Mouse (Mus musculus) heart, embryonic 10.5 days (tissue): ENCODE measurements at regions not wholly inside any gene's neighbourhood (a gene's known extent, or its start where the extent isn't known, plus 50 kb on each side); places are given as distances from the start of the nearest gene placed in this dataset.

Experiments used
- DNase-seq: peaks from one replicate; pipeline ENCODE4 v3.0.0-alpha.2; 2017; ENCODE audit warnings: low spot score
- H3K27ac ChIP-seq: fragments of 300-500 bp; sonication (generic); 2 replicates; pipeline ENCODE4 v1.5.1; 2016; ENCODE audit warnings: mild to moderate bottlenecking
- H3K27me3 ChIP-seq: fragments of 300-500 bp; sonication (generic); 2 replicates; pipeline ENCODE4 v1.6.1; 2016; ENCODE audit warnings: mild to moderate bottlenecking; ENCODE audit not compliant: poor library complexity, insufficient read depth, severe bottlenecking
- H3K36me3 ChIP-seq: fragments of 300-500 bp; sonication (generic); 2 replicates; pipeline ENCODE4 v1.6.1; 2016; ENCODE audit warnings: mild to moderate bottlenecking, moderate library complexity
- H3K4me1 ChIP-seq: fragments of 300-500 bp; sonication (generic); 2 replicates; pipeline ENCODE4 v1.6.1; 2016; ENCODE audit warnings: mild to moderate bottlenecking
- H3K4me3 ChIP-seq: fragments of 300-500 bp; sonication (generic); 2 replicates; pipeline ENCODE4 v1.5.1; 2016; ENCODE audit warnings: mild to moderate bottlenecking, moderate library complexity
- H3K9me3 ChIP-seq: fragments of 300-500 bp; sonication (generic); 2 replicates; pipeline ENCODE4 v1.6.1; 2016; ENCODE audit warnings: mild to moderate bottlenecking, moderate library complexity
- WGBS: fragments of 180-500 bp; shearing (Covaris S2); methylation state at CpG from one replicate; pipeline ENCODE4 v1.1.7; 2016; 5-methylcytosine and 5-hydroxymethylcytosine counted together

- H3K27me3 ChIP-seq, result no peaks in the 10 kb centered on the region
- no peak for DNase-seq
- WGBS, result 76% methylated on average over 2 of the region's 2 CpGs
Observed at GRCm38 (mm10) chr2:114454901-114455300, 199.9 kb downstream of the Dph6 start.

GRCm38 (mm10) chr2:114450185-114450584 is 204.6 kb downstream of the Dph6 start:
- Histone ChIP-seq H3K36me3 (no peaks in the 10 kb centered on the region), H3K27ac (no peak overlapping the region), H3K4me1 (no peaks in the 10 kb centered on the region), H3K4me3 (no peak overlapping the region), H3K27me3 (no peaks in the 10 kb centered on the region), H3K9me3 (no peaks in the 10 kb centered on the region)
- no peak for DNase-seq
- WGBS, result 79% methylated on average over 1 of the region's 1 CpGs

More at GRCm38 (mm10) chr2:114454901-114455300, 199.9 kb downstream of the Dph6 start:
- Histone ChIP-seq H3K36me3 (no peaks in the 10 kb centered on the region), H3K9me3 (no peaks in the 10 kb centered on the region), H3K27ac (no peak overlapping the region), H3K4me3 (no peak overlapping the region), H3K4me1 (no peaks in the 10 kb centered on the region)

- H3K27ac ChIP-seq, result no peak overlapping the region
- H3K4me1 ChIP-seq, result no peaks in the 10 kb centered on the region
- DNase-seq, result no peak
- H3K36me3 ChIP-seq, result no peaks in the 10 kb centered on the region
- WGBS, result 87% methylated on average over 2 of the region's 2 CpGs
- H3K9me3 ChIP-seq, result no peaks in the 10 kb centered on the region
- no peak overlapping the region for H3K4me3 ChIP-seq
- H3K27me3 ChIP-seq, result no peaks in the 10 kb centered on the region
Observed at GRCm38 (mm10) chr2:114443801-114444200, 211.0 kb downstream of the Dph6 start.

DNA sequence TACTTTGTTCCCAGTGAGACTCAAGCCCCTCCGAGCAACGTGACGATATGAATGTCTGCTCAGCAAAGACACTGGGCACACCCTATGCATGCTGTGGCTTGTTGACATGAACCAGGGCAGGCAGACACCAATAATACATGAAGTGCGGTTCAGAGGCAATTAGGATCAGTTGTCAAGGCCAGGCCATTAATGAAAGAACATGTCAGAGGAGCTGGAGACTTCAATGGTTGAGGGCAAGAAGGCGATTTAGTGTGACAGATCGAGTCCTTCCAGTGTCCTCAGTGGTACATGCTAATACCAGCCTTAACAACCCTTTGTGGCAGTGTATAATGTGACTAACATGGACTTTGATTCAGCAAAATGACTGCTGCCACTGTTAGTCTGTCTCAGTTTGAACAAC is 213.8 kb downstream of the Dph6 start:
- H3K36me3 ChIP-seq, result no peaks in the 10 kb centered on the region
- H3K27me3 ChIP-seq, result no peaks in the 10 kb centered on the region

GRCm38 (mm10) chr2:114439668-114440067 is 215.1 kb downstream of the Dph6 start:
- no peak overlapping the region for H3K27ac ChIP-seq
- H3K4me1 ChIP-seq, result no peaks in the 10 kb centered on the region
- no peaks in the 10 kb centered on the region for H3K27me3 ChIP-seq
- 50% methylated on average over 1 of the region's 1 CpGs for WGBS
- no peak for DNase-seq
- H3K4me3 ChIP-seq, result no peak overlapping the region
- no peaks in the 10 kb centered on the region for H3K9me3 ChIP-seq
- H3K36me3 ChIP-seq, result no peaks in the 10 kb centered on the region

More for the DNA sequence above, 213.8 kb downstream of the Dph6 start:
- H3K4me1 ChIP-seq, result no peaks in the 10 kb centered on the region
- DNase-seq, result no peak
- WGBS, result 58% methylated on average over 6 of the region's 6 CpGs
- H3K27ac ChIP-seq, result no peak overlapping the region
- no peaks in the 10 kb centered on the region for H3K9me3 ChIP-seq
- H3K4me3 ChIP-seq, result no peak overlapping the region

DNA sequence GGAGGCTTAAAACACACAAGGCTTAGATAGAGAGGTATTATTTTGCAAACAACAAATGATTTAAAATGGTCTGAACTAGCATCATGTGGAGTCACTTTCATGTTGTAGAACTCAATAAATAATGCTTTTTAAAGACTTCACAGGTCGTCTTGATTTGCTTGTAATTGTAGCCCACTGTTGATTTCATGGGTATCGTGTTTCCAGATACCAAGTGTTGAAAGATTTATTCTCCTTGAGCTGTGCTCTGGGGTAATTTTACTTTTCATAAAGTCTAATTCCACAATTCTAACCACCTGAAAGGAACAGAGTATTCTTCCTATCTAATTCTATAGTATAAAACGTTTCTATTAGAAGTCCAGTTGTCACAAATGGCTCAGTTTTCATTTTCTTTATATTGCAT is 216.7 kb downstream of the Dph6 start:
- H3K27me3 ChIP-seq, result no peaks in the 10 kb centered on the region
- H3K27ac ChIP-seq, result no peak overlapping the region
- H3K9me3 ChIP-seq, result no peaks in the 10 kb centered on the region
- 37% methylated on average over 3 of the region's 3 CpGs for WGBS
- no peak for DNase-seq
- no peaks in the 10 kb centered on the region for H3K36me3 ChIP-seq
- H3K4me1 ChIP-seq, result no peaks in the 10 kb centered on the region
- no peak overlapping the region for H3K4me3 ChIP-seq

- no peak for DNase-seq
- Histone ChIP-seq H3K4me1 (no peaks in the 10 kb centered on the region), H3K36me3 (no peaks in the 10 kb centered on the region), H3K27me3 (no peaks in the 10 kb centered on the region), H3K9me3 (no peaks in the 10 kb centered on the region), H3K4me3 (no peak overlapping the region), H3K27ac (no peak overlapping the region)
- WGBS, result 87% methylated on average over 10 of the region's 10 CpGs
Observed at GRCm38 (mm10) chr2:114427426-114428157, 226.3 kb upstream of the Zfp770 start.

DNA sequence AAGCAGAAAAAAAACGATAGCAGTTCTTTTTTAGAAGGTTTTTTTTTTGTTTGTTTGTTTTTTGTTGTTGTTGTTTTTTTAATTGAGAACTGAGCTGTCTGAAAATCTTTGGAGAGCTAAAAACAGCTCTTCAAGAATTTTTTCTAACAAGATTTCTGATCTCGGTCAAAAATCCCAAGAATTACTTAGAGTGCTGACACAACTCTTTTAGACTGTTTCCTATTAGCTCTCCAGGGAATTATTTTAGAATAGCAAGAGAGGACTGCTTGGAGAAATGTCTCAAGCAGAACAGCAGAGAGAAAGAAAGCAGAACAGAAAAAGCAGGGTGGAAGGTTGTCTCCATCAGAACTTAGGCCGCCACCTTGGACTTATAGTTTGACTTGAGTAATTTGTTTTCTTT is 218.1 kb upstream of the Zfp770 start:
- Histone ChIP-seq H3K27ac (no peak overlapping the region), H3K36me3 (no peaks in the 10 kb centered on the region), H3K4me3 (no peak overlapping the region), H3K27me3 (no peaks in the 10 kb centered on the region), H3K9me3 (no peaks in the 10 kb centered on the region), H3K4me1 (no peaks in the 10 kb centered on the region)
- WGBS, result 57% methylated on average over 3 of the region's 3 CpGs
- no peak for DNase-seq

- H3K27me3 ChIP-seq, result no peaks in the 10 kb centered on the region
- 84% methylated on average over 3 of the region's 3 CpGs for WGBS
- H3K36me3 ChIP-seq, result no peaks in the 10 kb centered on the region
- no peak overlapping the region for H3K27ac ChIP-seq
- H3K4me3 ChIP-seq, result no peak overlapping the region
- no peaks in the 10 kb centered on the region for H3K9me3 ChIP-seq
- no peak for DNase-seq
- H3K4me1 ChIP-seq, result no peaks in the 10 kb centered on the region
Observed at GRCm38 (mm10) chr2:114413013-114413412, 211.7 kb upstream of the Zfp770 start.

DNA sequence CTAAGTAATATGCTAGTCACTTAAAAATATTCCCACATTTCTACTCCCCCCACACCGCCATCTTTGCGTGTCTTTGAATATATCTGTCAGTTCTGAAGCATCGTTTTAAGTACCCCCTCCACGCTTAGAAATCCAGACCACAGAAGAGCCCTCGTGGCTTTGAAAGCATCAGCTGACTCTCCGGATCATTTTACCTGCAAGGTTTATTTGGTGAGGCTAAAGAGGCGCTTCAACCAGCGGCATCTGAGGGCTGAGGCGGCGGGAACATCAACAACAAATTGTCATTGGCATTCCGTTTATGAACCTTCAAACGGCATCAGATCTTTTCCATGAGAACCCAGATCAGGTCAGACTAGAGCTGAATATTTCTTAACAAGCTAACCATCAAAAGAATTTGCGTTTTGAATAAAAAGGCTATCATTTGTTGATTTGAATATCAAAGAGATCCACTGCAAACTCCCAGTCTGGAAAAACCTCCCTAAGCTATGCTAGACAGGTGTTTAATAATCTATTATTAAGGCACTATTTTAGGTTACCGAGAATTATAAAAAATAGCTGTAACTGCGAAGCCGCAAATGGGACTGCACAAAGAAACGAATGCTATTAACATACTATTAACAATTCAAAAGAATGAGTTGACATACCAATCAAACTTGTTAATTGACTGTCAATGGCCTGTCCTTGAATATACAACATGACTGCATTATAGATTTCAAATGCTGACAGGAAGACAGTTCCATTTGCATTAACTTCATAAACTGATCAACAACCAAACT is 210.9 kb upstream of the Zfp770 start:
- Histone ChIP-seq H3K9me3 (no peaks in the 10 kb centered on the region), H3K4me3 (no peak overlapping the region), H3K36me3 (no peaks in the 10 kb centered on the region), H3K27ac (no peak overlapping the region), H3K4me1 (no peaks in the 10 kb centered on the region), H3K27me3 (no peaks in the 10 kb centered on the region)
- 53% methylated on average over 17 of the region's 17 CpGs for WGBS
- no peak for DNase-seq

GRCm38 (mm10) chr2:114410717-114411116 is 209.4 kb upstream of the Zfp770 start:
- Histone ChIP-seq H3K4me3 (no peak overlapping the region), H3K27me3 (no peaks in the 10 kb centered on the region), H3K4me1 (no peaks in the 10 kb centered on the region), H3K27ac (no peak overlapping the region), H3K9me3 (no peaks in the 10 kb centered on the region), H3K36me3 (no peaks in the 10 kb centered on the region)
- no peak for DNase-seq
- WGBS, result 73% methylated on average over 3 of the region's 3 CpGs

DNA sequence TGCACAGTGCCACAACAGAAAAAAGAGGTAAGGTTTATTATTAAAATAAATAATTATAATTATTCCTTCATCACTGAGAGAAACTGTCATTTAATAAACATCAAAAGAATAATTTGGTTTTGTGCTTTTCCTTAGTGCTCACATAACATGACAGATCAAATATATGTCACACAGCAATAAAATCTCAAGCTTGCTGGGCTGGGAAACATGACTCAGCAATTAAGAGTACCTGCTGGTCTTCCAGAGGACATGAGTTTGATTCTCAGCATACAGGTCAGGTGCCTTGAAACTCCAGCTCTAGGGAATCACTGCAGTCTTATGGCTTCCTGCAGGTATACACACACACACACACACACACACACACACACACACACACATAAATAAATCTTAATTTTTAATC is 208.3 kb upstream of the Zfp770 start:
- H3K4me3 ChIP-seq, result no peak overlapping the region

DNA sequence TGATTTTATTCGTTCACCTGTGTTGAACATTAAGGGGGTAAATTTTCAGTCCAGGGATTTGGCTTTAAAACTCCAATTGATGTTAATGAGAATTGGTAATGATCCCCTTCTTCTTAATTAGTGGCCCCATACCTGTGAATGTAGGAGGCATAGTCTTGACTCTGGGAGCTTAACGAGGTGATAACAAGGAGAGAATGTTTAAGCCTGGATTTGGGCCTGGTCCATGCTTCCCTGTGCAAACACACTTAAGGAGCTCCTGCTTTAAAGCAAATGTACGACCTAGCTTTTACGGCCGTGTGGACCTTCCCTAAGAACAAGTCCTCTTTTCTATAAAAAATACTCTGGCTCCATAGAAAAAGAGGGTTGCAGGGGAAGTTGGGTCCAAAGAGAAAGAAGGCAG is 206.1 kb upstream of the Zfp770 start:
- DNase-seq, result no peak
- 38% methylated on average over 5 of the region's 5 CpGs for WGBS
- Histone ChIP-seq H3K36me3 (no peaks in the 10 kb centered on the region), H3K27me3 (no peaks in the 10 kb centered on the region), H3K4me1 (no peaks in the 10 kb centered on the region), H3K27ac (no peak overlapping the region), H3K4me3 (no peak overlapping the region), H3K9me3 (no peaks in the 10 kb centered on the region)

More for the DNA sequence above, 208.3 kb upstream of the Zfp770 start:
- no peaks in the 10 kb centered on the region for H3K9me3 ChIP-seq
- no peak overlapping the region for H3K27ac ChIP-seq
- no peaks in the 10 kb centered on the region for H3K4me1 ChIP-seq
- no peaks in the 10 kb centered on the region for H3K36me3 ChIP-seq
- DNase-seq, result no peak
- no peaks in the 10 kb centered on the region for H3K27me3 ChIP-seq
